Mouse (Mus musculus) lung, postnatal 0 days (tissue): Measurements from ENCODE around the gene Bpifb1.
A peak's percentile ranks its signal among the peaks of the same experiment; 100 is the strongest.

Experiments used
- CTCF ChIP-seq: IDR thresholded peaks from 2 replicates; pipeline ENCODE4 v1.5.1; 2016; ENCODE audit warnings: antibody characterized with exemption, mild to moderate bottlenecking
- EP300 ChIP-seq: IDR thresholded peaks from 2 replicates; pipeline ENCODE4 v1.6.1; 2016; ENCODE audit warnings: antibody characterized with exemption, mild to moderate bottlenecking, control low read depth

- TF ChIP-seq EP300 (no peak), CTCF (peak; percentile 91)
These were observed 16.3 kb downstream of the Bpifb1 start for GRCm38 (mm10) chr2:154206908-154207307.
